Mouse (Mus musculus) urinary bladder, postnatal 4 days (tissue): ENCODE measurements around the gene Nradd.

ENCODE experiments used
- DNase-seq, 2 experiments: peaks; one replicate each; pipeline ENCODE4 v3.0.0; 2021 to 2022; ENCODE audit warnings: low spot score in 2 of 2

The Nradd gene

DNA sequence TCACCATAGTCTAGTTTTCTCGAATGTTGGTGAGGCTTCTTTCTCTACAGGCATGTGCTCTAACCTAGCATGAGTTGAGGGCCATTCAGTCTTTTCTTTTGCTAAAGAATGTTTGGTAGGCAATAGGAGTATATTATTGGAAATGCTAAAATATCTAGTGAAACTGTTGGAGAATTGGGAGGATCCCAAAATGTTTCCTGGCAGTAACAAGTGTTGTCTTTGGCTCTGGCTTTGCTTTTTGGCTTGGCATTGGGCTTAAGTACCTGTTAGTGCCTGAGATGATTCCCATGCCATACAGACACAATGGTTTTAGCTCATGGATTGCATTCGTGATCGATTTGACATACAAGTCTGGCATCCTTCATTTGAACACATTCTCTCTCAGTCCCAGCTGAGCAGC, 12.8 kb downstream of the Nradd start:
- no peak for DNase-seq

DNA sequence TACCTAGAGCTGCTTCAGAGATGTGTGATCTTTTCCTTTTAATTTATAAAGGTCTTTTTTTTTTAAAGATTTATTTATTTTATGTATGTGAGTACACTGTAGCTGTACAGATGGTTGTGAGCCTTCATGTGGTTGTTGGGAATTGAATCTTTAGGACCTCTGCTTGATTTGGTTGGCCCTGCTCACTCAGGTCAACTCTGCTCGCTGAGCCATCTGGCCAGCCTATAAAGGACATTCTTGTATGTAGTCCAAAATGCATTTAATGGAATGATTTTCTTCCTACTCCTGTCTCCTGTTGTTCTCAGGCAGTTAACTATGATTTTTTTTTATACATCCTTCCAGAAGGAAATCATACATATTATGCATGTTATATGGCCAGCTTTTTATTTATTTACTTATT, 40.7 kb downstream of the Nradd start:
- DNase-seq, result no peak

DNA sequence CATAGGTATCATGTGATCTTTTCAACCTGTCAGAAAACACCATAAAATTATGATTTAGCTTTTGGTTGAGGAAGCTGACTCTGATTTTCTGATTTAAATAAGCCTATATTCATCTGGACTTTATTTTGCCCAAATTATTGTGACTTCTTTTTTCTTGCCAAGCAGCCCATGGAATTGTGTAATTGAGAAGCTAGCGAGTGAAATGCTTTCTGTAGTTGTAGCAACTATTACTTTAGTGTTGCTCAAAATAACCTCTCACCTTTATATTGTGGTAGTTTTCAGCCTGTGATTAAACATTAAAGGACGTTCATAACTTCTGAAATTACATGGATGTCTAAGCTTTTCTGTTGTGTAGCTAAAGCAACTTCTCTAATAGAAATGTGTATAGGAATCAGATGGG, 42.1 kb downstream of the Nradd start:
- no peak for DNase-seq
